Mouse (Mus musculus): ENCODE data around the gene Socs7. TPM values are rescaled to one million over a fixed set of nuclear protein-coding genes. Genes with fewer than 3 reads are reported as not detected.

Gene Socs7
- total RNA-seq, 1 experiment, result 14.5 TPM

DNA sequence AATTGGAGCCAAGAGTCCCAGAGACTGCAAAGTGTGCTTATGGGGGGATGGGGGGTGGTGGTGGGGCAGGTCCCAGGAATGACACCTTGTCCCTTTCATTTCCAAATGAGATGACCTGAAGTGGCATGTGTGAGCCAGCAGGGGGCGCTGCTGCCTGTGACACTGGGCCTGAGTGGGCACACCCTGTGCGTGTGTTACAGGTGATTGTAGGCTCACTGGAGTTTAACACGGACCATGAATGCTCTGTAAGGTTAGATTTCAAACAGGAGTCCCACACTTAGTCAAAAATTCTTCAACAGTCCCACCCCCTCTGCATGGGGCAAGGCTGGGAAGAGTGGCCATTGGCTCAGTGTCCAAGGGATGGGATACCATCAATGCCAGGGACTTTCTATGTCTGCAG, 69.7 kb downstream of the Socs7 start:
- in situ Hi-C loops (cut with MboI; ENCODE audit: low sequenced_read_pairs in 2 of 2, unreplicated experiment in 2 of 2), result no loop called here
- Histone ChIP-seq H3K4me1 (ENCODE audit: control insufficient read depth in 2 of 2, insufficient read depth in 2 of 2, low read length in 2 of 2, poor library complexity in 1 of 2) (peaks cover 20 to 33% of the 10 kb centered on the region in 2 experiments), H3K4me3 (ENCODE audit: insufficient read depth in 1 of 2, low read depth in 1 of 2, low read length in 2 of 2, poor library complexity in 1 of 2, severe bottlenecking in 1 of 2) (no peak overlapping the region)

DNA sequence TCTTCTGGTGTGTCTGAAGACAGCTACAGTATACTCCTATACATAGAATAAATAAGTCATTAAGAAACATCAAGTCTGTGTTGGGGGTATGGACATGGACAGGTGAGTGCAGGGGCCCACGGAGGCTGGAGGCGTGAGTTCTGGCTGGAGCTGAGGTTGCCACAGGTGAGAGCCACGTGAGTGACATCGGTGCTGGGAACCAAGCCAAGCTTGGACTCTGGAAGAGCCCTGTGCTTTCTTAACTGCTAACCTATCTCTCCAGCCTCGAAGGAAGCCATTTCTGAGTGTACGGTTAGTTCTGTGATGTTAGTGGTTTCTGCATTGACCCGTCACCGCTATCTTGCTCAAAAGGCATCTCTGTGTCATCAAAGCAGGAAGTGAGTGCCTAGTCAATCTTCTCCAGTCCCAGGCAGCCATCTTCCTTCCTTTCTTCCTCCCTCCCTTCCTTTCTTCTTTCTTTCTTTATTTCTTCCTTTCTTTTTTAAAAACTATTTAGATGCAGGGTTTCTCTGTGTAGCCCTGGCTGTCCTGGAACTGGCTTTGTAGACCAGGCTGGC, 70.7 kb downstream of the Socs7 start:
- H3K4me3 ChIP-seq (ENCODE audit: insufficient read depth in 1 of 2, low read depth in 1 of 2, low read length in 2 of 2, poor library complexity in 1 of 2, severe bottlenecking in 1 of 2), result no peak overlapping the region
- H3K36me3 ChIP-seq (ENCODE audit: control insufficient read depth, insufficient read depth, low read length, poor library complexity, severe bottlenecking), result no peaks in the 10 kb centered on the region
- TF ChIP-seq CHD2 (IDR thresholded peaks at IDR 0.05; ENCODE audit: low read depth, low read length), result no peak
- TF ChIP-seq ZC3H11A (IDR thresholded peaks at IDR 0.05; ENCODE audit: borderline replicate concordance, low read depth, low read length), result no peak
- no peak for TF ChIP-seq ZNF384 (IDR thresholded peaks at IDR 0.05; ENCODE audit: low read depth, low read length)
- no peak overlapping the region for H3K27ac ChIP-seq (ENCODE audit: insufficient read depth, low read depth, low read length, poor library complexity, severe bottlenecking)
- H3K4me1 ChIP-seq (ENCODE audit: control insufficient read depth in 2 of 2, insufficient read depth in 2 of 2, low read length in 2 of 2, poor library complexity in 1 of 2), result peaks cover 22 to 38% of the 10 kb centered on the region in 2 experiments
- H3K9me3 ChIP-seq (ENCODE audit: control insufficient read depth, insufficient read depth, low read depth, low read length), result no peaks in the 10 kb centered on the region
- in situ Hi-C loops (cut with MboI; ENCODE audit: low sequenced_read_pairs in 2 of 2, unreplicated experiment in 2 of 2), result no loop called here
- DNase-seq (ENCODE audit: low read depth, low spot score), result no peak
- no peak overlapping the region for H3K9ac ChIP-seq (ENCODE audit: insufficient read depth, low read depth, low read length, poor library complexity, severe bottlenecking)

More for the DNA sequence above, 69.7 kb downstream of the Socs7 start:
- Histone ChIP-seq H3K9ac (ENCODE audit: insufficient read depth, low read depth, low read length, poor library complexity, severe bottlenecking) (no peak overlapping the region), H3K27ac (ENCODE audit: insufficient read depth, low read depth, low read length, poor library complexity, severe bottlenecking) (no peak overlapping the region), H3K9me3 (ENCODE audit: control insufficient read depth, insufficient read depth, low read depth, low read length) (no peaks in the 10 kb centered on the region), H3K36me3 (ENCODE audit: control insufficient read depth, insufficient read depth, low read length, poor library complexity, severe bottlenecking) (no peaks in the 10 kb centered on the region)
- TF ChIP-seq ZC3H11A (IDR thresholded peaks at IDR 0.05; ENCODE audit: borderline replicate concordance, low read depth, low read length) (0 out of 2 replicates have a peak, but pooled peaks have one; percentile 45), HCFC1 (IDR thresholded peaks at IDR 0.05; ENCODE audit: borderline replicate concordance, insufficient read depth, low read length) (no peak)
- DNase-seq (ENCODE audit: low read depth, low spot score), result no peak

DNA sequence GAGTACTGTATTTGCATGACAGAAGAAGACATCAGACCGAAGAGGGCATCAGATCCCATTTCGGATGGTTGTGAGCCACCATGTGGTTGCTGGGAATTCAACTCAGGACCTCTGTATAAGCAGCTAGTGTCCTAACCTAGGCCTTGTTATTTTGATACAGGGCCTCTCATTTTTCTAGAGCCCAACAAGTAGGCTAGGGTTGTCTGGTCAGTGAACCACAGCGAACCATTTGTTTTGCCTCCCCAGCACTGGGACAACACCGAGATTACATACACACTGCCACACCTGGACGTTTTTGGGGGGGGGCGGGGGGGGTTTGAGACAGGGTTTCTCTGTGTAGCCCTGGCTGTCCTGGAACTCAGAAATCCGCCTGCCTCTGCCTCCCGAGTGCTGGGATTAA, 71.8 kb downstream of the Socs7 start:
- in situ Hi-C loops (cut with MboI; ENCODE audit: low sequenced_read_pairs in 2 of 2, unreplicated experiment in 2 of 2), result no loop called here
- DNase-seq (ENCODE audit: low read depth, low spot score), result no peak
- Histone ChIP-seq H3K9me3 (ENCODE audit: control insufficient read depth, insufficient read depth, low read depth, low read length) (no peaks in the 10 kb centered on the region), H3K4me1 (ENCODE audit: control insufficient read depth in 2 of 2, insufficient read depth in 2 of 2, low read length in 2 of 2, poor library complexity in 1 of 2) (peaks cover 21 to 45% of the 10 kb centered on the region in 2 experiments), H3K27ac (ENCODE audit: insufficient read depth, low read depth, low read length, poor library complexity, severe bottlenecking) (peak overlapping the region; percentile 45; the same call in 1 of the 2 replicates), H3K9ac (ENCODE audit: insufficient read depth, low read depth, low read length, poor library complexity, severe bottlenecking) (no peak overlapping the region), H3K36me3 (ENCODE audit: control insufficient read depth, insufficient read depth, low read length, poor library complexity, severe bottlenecking) (no peaks in the 10 kb centered on the region), H3K4me3 (ENCODE audit: insufficient read depth in 1 of 2, low read depth in 1 of 2, low read length in 2 of 2, poor library complexity in 1 of 2, severe bottlenecking in 1 of 2) (no peak overlapping the region)
- TF ChIP-seq MAFK (IDR thresholded peaks at IDR 0.05; ENCODE audit: insufficient read depth, low read depth, low read length), result no peak

DNA sequence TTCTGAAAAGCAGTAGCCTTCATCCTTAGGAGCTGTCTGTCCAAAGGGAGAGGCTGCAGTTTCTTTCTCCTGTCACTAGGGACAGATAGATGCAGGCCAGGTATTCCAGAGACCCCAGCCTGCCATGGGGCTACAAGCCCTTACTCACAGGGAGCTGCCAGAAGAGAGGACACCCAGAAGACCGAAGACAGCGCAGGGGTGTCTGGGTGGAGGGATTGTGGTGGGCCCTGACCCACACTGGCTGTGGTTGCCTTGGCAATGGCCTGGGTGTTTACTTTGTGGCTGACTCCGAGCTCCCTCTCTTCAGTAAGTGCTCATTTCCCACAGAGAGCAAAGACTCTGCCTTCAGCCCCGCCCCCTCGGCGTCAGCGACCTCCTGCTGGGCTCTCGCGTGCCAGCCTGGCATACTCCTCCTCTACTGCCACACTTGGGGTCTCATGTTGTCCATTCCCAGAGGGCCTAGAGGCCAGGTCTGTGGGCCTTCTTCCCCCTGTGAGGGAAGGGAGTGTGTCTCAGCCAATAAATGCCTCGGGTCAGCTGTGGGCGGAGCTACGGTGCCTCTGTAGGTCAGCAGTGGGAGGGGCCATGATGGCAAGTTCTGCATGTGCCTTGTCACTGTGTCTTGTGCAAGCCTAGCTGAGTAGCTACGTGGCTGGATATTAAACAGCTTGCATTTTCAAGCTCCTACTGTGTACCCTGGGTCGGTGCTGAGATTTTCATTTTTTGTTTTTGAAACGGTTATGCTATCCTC, 72.5 kb downstream of the Socs7 start:
- H3K9ac ChIP-seq (ENCODE audit: insufficient read depth, low read depth, low read length, poor library complexity, severe bottlenecking), result peak overlapping the region; percentile 57; the same call in 1 of the 2 replicates
- TF ChIP-seq CHD2 (IDR thresholded peaks at IDR 0.05; ENCODE audit: low read depth, low read length) (no peak), ZC3H11A (IDR thresholded peaks at IDR 0.05; ENCODE audit: borderline replicate concordance, low read depth, low read length) (no peak), MAFK (IDR thresholded peaks at IDR 0.05; ENCODE audit: insufficient read depth, low read depth, low read length) (no peak), HCFC1 (IDR thresholded peaks at IDR 0.05; ENCODE audit: borderline replicate concordance, insufficient read depth, low read length) (no peak)
- in situ Hi-C loops (cut with MboI; ENCODE audit: low sequenced_read_pairs in 2 of 2, unreplicated experiment in 2 of 2), result no loop called here
- DNase-seq (ENCODE audit: low read depth, low spot score), result peak; percentile 83
- peak overlapping the region; percentile 65 for H3K27ac ChIP-seq (ENCODE audit: insufficient read depth, low read depth, low read length, poor library complexity, severe bottlenecking)
- H3K4me1 ChIP-seq (ENCODE audit: control insufficient read depth in 2 of 2, insufficient read depth in 2 of 2, low read length in 2 of 2, poor library complexity in 1 of 2), result peaks cover 23 to 52% of the 10 kb centered on the region in 2 experiments
- peak overlapping the region; percentile 47 to 61 for H3K4me3 ChIP-seq (ENCODE audit: insufficient read depth in 1 of 2, low read depth in 1 of 2, low read length in 2 of 2, poor library complexity in 1 of 2, severe bottlenecking in 1 of 2)
- no peaks in the 10 kb centered on the region for H3K36me3 ChIP-seq (ENCODE audit: control insufficient read depth, insufficient read depth, low read length, poor library complexity, severe bottlenecking)
- no peaks in the 10 kb centered on the region for H3K9me3 ChIP-seq (ENCODE audit: control insufficient read depth, insufficient read depth, low read depth, low read length)
